Mouse (Mus musculus): Measurements from ENCODE around the gene Ptprt. TPM values are rescaled to one million over a fixed set of nuclear protein-coding genes. Genes with fewer than 3 reads are reported as not detected.

Gene Ptprt
- polyA plus RNA-seq, 1 experiment from 2014 or later, result 0.61 TPM

- Histone ChIP-seq H3K9ac (ENCODE audit: low read length) (no peak overlapping the region), H3K4me1 (ENCODE audit: control insufficient read depth in 2 of 2, insufficient read depth in 2 of 2, low read length in 2 of 2) (no peaks in the 10 kb centered on the region), H3K9me3 (ENCODE audit: control insufficient read depth, low read length) (no peaks in the 10 kb centered on the region), H3K4me2 (ENCODE audit: low read length) (no peak overlapping the region), H3K27ac (replicated peaks in 1 of 2; ENCODE audit: control insufficient read depth in 1 of 2, insufficient read depth in 1 of 2, low read depth in 2 of 2, low read length in 2 of 2) (no peak overlapping the region), H3K27me3 (ENCODE audit: control insufficient read depth, insufficient read depth, low read length) (no peaks in the 10 kb centered on the region), H3K4me3 (ENCODE audit: control insufficient read depth in 1 of 2, insufficient read depth in 1 of 2, low read depth in 1 of 2, low read length in 2 of 2) (no peak overlapping the region), H3K36me3 (ENCODE audit: control insufficient read depth, insufficient read depth, low read length) (no peaks in the 10 kb centered on the region)
- no peak for ATAC-seq (ENCODE audit: insufficient number of reproducible peaks, insufficient read depth, low FRiP score, low read depth)
- WGBS, result 77% methylated on average over 9 of the region's 9 CpGs
These were observed 161.4 kb downstream of the Ptprt start for GRCm38 (mm10) chr2:162499501-162499915.

- Histone ChIP-seq H3K36me3 (ENCODE audit: control insufficient read depth, insufficient read depth, low read length) (no peaks in the 10 kb centered on the region), H3K27ac (replicated peaks in 1 of 2; ENCODE audit: control insufficient read depth in 1 of 2, insufficient read depth in 1 of 2, low read depth in 2 of 2, low read length in 2 of 2) (no peak overlapping the region), H3K4me3 (ENCODE audit: control insufficient read depth in 1 of 2, insufficient read depth in 1 of 2, low read depth in 1 of 2, low read length in 2 of 2) (no peak overlapping the region), H3K4me2 (ENCODE audit: low read length) (no peak overlapping the region), H3K9ac (ENCODE audit: low read length) (no peak overlapping the region), H3K27me3 (ENCODE audit: control insufficient read depth, insufficient read depth, low read length) (no peaks in the 10 kb centered on the region), H3K4me1 (ENCODE audit: control insufficient read depth in 2 of 2, insufficient read depth in 2 of 2, low read length in 2 of 2) (no peaks in the 10 kb centered on the region), H3K9me3 (ENCODE audit: control insufficient read depth, low read length) (no peaks in the 10 kb centered on the region)
- no peak for ATAC-seq (ENCODE audit: insufficient number of reproducible peaks, insufficient read depth, low FRiP score, low read depth)
- 44% methylated on average over 3 of the region's 3 CpGs for WGBS
These were observed 162.8 kb downstream of the Ptprt start for GRCm38 (mm10) chr2:162498191-162498590.

GRCm38 (mm10) chr2:162484036-162484435 lies 176.9 kb downstream of the Ptprt start:
- H3K4me2 ChIP-seq (ENCODE audit: low read length), result no peak overlapping the region
- H3K4me1 ChIP-seq (ENCODE audit: control insufficient read depth in 2 of 2, insufficient read depth in 2 of 2, low read length in 2 of 2), result no peaks in the 10 kb centered on the region
- H3K9me3 ChIP-seq (ENCODE audit: control insufficient read depth, low read length), result no peaks in the 10 kb centered on the region
- no peak for ATAC-seq (ENCODE audit: insufficient number of reproducible peaks, insufficient read depth, low FRiP score, low read depth)
- no peak overlapping the region for H3K4me3 ChIP-seq (ENCODE audit: control insufficient read depth in 1 of 2, insufficient read depth in 1 of 2, low read depth in 1 of 2, low read length in 2 of 2)
- no peak overlapping the region for H3K9ac ChIP-seq (ENCODE audit: low read length)
- H3K27ac ChIP-seq (replicated peaks in 1 of 2; ENCODE audit: control insufficient read depth in 1 of 2, insufficient read depth in 1 of 2, low read depth in 2 of 2, low read length in 2 of 2), result no peak overlapping the region
- H3K36me3 ChIP-seq (ENCODE audit: control insufficient read depth, insufficient read depth, low read length), result no peaks in the 10 kb centered on the region
- H3K27me3 ChIP-seq (ENCODE audit: control insufficient read depth, insufficient read depth, low read length), result no peaks in the 10 kb centered on the region

GRCm38 (mm10) chr2:162443106-162443505 lies 217.8 kb downstream of the Ptprt start:
- Histone ChIP-seq H3K9ac (ENCODE audit: low read length) (no peak overlapping the region), H3K27me3 (ENCODE audit: control insufficient read depth, insufficient read depth, low read length) (no peaks in the 10 kb centered on the region), H3K4me2 (ENCODE audit: low read length) (no peak overlapping the region), H3K27ac (replicated peaks in 1 of 2; ENCODE audit: control insufficient read depth in 1 of 2, insufficient read depth in 1 of 2, low read depth in 2 of 2, low read length in 2 of 2) (no peak overlapping the region), H3K36me3 (ENCODE audit: control insufficient read depth, insufficient read depth, low read length) (no peaks in the 10 kb centered on the region), H3K4me1 (ENCODE audit: control insufficient read depth in 2 of 2, insufficient read depth in 2 of 2, low read length in 2 of 2) (no peaks in the 10 kb centered on the region), H3K4me3 (ENCODE audit: control insufficient read depth in 1 of 2, insufficient read depth in 1 of 2, low read depth in 1 of 2, low read length in 2 of 2) (no peak overlapping the region), H3K9me3 (ENCODE audit: control insufficient read depth, low read length) (no peaks in the 10 kb centered on the region)
- no peak for ATAC-seq (ENCODE audit: insufficient number of reproducible peaks, insufficient read depth, low FRiP score, low read depth)
- WGBS, result 69% methylated on average over 1 of the region's 1 CpGs

GRCm38 (mm10) chr2:162436646-162437045 lies 224.3 kb downstream of the Ptprt start:
- no peak for ATAC-seq (ENCODE audit: insufficient number of reproducible peaks, insufficient read depth, low FRiP score, low read depth)
- H3K27ac ChIP-seq (replicated peaks in 1 of 2; ENCODE audit: control insufficient read depth in 1 of 2, insufficient read depth in 1 of 2, low read depth in 2 of 2, low read length in 2 of 2), result no peak overlapping the region
- H3K27me3 ChIP-seq (ENCODE audit: control insufficient read depth, insufficient read depth, low read length), result no peaks in the 10 kb centered on the region
- no peak overlapping the region for H3K9ac ChIP-seq (ENCODE audit: low read length)
- WGBS, result 91% methylated on average over 3 of the region's 3 CpGs
- no peaks in the 10 kb centered on the region for H3K36me3 ChIP-seq (ENCODE audit: control insufficient read depth, insufficient read depth, low read length)
- no peak overlapping the region for H3K4me3 ChIP-seq (ENCODE audit: control insufficient read depth in 1 of 2, insufficient read depth in 1 of 2, low read depth in 1 of 2, low read length in 2 of 2)
- H3K4me2 ChIP-seq (ENCODE audit: low read length), result no peak overlapping the region
- no peaks in the 10 kb centered on the region for H3K9me3 ChIP-seq (ENCODE audit: control insufficient read depth, low read length)
- no peaks in the 10 kb centered on the region for H3K4me1 ChIP-seq (ENCODE audit: control insufficient read depth in 2 of 2, insufficient read depth in 2 of 2, low read length in 2 of 2)

GRCm38 (mm10) chr2:162430171-162430570 lies 230.8 kb downstream of the Ptprt start:
- WGBS, result 61% methylated on average over 7 of the region's 7 CpGs
- no peak for ATAC-seq (ENCODE audit: insufficient number of reproducible peaks, insufficient read depth, low FRiP score, low read depth)

GRCm38 (mm10) chr2:162426114-162426513 lies 234.8 kb downstream of the Ptprt start:
- 90% methylated on average over 8 of the region's 8 CpGs for WGBS
- no peak for ATAC-seq (ENCODE audit: insufficient number of reproducible peaks, insufficient read depth, low FRiP score, low read depth)

More at GRCm38 (mm10) chr2:162430171-162430570, 230.8 kb downstream of the Ptprt start:
- H3K9me3 ChIP-seq (ENCODE audit: control insufficient read depth, low read length), result no peaks in the 10 kb centered on the region
- H3K27me3 ChIP-seq (ENCODE audit: control insufficient read depth, insufficient read depth, low read length), result no peaks in the 10 kb centered on the region
- no peak overlapping the region for H3K4me3 ChIP-seq (ENCODE audit: control insufficient read depth in 1 of 2, insufficient read depth in 1 of 2, low read depth in 1 of 2, low read length in 2 of 2)
- no peaks in the 10 kb centered on the region for H3K36me3 ChIP-seq (ENCODE audit: control insufficient read depth, insufficient read depth, low read length)
- no peaks in the 10 kb centered on the region for H3K4me1 ChIP-seq (ENCODE audit: control insufficient read depth in 2 of 2, insufficient read depth in 2 of 2, low read length in 2 of 2)
- no peak overlapping the region for H3K4me2 ChIP-seq (ENCODE audit: low read length)
- H3K27ac ChIP-seq (replicated peaks in 1 of 2; ENCODE audit: control insufficient read depth in 1 of 2, insufficient read depth in 1 of 2, low read depth in 2 of 2, low read length in 2 of 2), result no peak overlapping the region
- no peak overlapping the region for H3K9ac ChIP-seq (ENCODE audit: low read length)

GRCm38 (mm10) chr2:162418181-162418580 lies 242.8 kb downstream of the Ptprt start:
- WGBS, result 52% methylated on average over 3 of the region's 3 CpGs

More at GRCm38 (mm10) chr2:162426114-162426513, 234.8 kb downstream of the Ptprt start:
- no peaks in the 10 kb centered on the region for H3K36me3 ChIP-seq (ENCODE audit: control insufficient read depth, insufficient read depth, low read length)
- no peak overlapping the region for H3K4me3 ChIP-seq (ENCODE audit: control insufficient read depth in 1 of 2, insufficient read depth in 1 of 2, low read depth in 1 of 2, low read length in 2 of 2)
- no peak overlapping the region for H3K9ac ChIP-seq (ENCODE audit: low read length)
- H3K4me2 ChIP-seq (ENCODE audit: low read length), result no peak overlapping the region
- H3K4me1 ChIP-seq (ENCODE audit: control insufficient read depth in 2 of 2, insufficient read depth in 2 of 2, low read length in 2 of 2), result no peaks in the 10 kb centered on the region
- H3K27me3 ChIP-seq (ENCODE audit: control insufficient read depth, insufficient read depth, low read length), result no peaks in the 10 kb centered on the region
- no peaks in the 10 kb centered on the region for H3K9me3 ChIP-seq (ENCODE audit: control insufficient read depth, low read length)
- no peak overlapping the region for H3K27ac ChIP-seq (replicated peaks in 1 of 2; ENCODE audit: control insufficient read depth in 1 of 2, insufficient read depth in 1 of 2, low read depth in 2 of 2, low read length in 2 of 2)

More at GRCm38 (mm10) chr2:162418181-162418580, 242.8 kb downstream of the Ptprt start:
- H3K36me3 ChIP-seq (ENCODE audit: control insufficient read depth, insufficient read depth, low read length), result no peaks in the 10 kb centered on the region
- no peaks in the 10 kb centered on the region for H3K4me1 ChIP-seq (ENCODE audit: control insufficient read depth in 2 of 2, insufficient read depth in 2 of 2, low read length in 2 of 2)
- no peaks in the 10 kb centered on the region for H3K27me3 ChIP-seq (ENCODE audit: control insufficient read depth, insufficient read depth, low read length)
- no peak overlapping the region for H3K9ac ChIP-seq (ENCODE audit: low read length)
- no peaks in the 10 kb centered on the region for H3K9me3 ChIP-seq (ENCODE audit: control insufficient read depth, low read length)
- H3K4me3 ChIP-seq (ENCODE audit: control insufficient read depth in 1 of 2, insufficient read depth in 1 of 2, low read depth in 1 of 2, low read length in 2 of 2), result no peak overlapping the region
- H3K4me2 ChIP-seq (ENCODE audit: low read length), result no peak overlapping the region
- ATAC-seq (ENCODE audit: insufficient number of reproducible peaks, insufficient read depth, low FRiP score, low read depth), result no peak
- H3K27ac ChIP-seq (replicated peaks in 1 of 2; ENCODE audit: control insufficient read depth in 1 of 2, insufficient read depth in 1 of 2, low read depth in 2 of 2, low read length in 2 of 2), result no peak overlapping the region

Data from heart, embryonic 14.5 days (tissue).